Mouse (Mus musculus) thymus, postnatal 10 days (tissue): Measurements from ENCODE around the gene Zfp979.
"Not testable (repeated sequence)": the region's sequence is repeated elsewhere in the genome, so short reads cannot be mapped to it uniquely, and the experiment has no call there.

Source experiments
- DNase-seq, 2 experiments: peaks; one replicate each; pipeline ENCODE4 v3.0.0; 2021; ENCODE audit warnings: low spot score in 2 of 2

The Zfp979 gene

DNA sequence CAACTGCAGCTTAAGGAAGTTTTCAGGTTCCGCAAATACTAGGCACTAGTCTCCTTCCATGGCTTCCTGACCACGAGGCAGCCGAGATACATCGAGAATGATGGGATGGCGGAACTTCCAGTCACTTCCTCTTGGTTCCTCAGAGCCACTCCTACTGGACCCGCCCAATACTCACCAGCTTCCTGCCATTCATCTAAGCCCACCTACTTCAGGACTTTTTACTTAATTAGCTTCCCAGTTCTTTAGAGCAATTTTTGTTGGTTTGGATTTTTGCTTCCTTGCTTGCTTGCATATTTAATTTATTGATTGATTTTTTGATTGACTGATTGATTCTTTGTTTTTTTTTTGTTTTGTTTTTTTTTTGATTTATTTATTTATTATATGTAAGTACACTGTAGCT lies at the start of gene Zfp979:
Zfp979 (minus strand) TSS at position 101 of the 400 bp plus-strand sequence.
- DNase-seq, result not testable (repeated sequence)

DNA sequence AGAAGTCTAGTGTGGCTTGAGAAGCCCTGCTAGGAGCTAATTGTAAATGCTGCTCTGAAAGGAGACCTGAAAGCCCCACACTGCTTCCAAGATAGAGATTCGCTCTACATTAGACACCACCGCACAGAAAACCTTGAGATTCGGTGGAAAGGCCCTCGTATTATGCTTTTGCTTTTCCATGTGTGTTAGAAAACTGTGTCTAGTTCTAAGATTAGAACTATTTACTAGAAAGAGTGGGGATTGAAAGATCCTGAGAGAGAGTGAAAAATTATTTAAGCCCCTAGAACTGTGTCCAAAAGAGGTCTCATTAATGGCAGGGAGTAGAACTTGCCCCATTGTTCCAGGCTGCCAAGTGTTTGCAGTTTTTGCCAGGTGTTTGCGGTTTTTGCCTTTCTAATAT lies 12.9 kb upstream of the Zfp979 start:
- DNase-seq, result not testable (repeated sequence)

DNA sequence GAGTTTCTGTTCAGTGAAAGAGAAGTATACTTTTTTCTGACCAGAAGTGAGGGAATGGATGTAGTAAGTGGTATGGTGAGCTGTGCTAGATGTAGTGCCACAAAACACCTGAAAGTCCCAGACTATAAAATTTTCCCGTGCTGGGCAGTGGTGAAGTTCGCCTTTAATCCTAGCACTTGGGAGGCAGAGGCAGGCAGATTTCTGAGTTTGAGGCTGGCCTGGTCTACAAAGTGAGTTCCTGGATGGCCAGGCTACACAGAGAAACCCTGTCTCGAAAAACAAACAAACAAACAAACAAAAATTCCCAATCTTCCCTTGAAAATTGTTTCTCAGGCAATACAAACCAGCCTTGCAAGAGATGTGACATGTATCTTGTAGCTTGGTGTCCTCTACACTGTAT lies 5.1 kb upstream of the Zfp979 start:
- DNase-seq, result not testable (repeated sequence)

DNA sequence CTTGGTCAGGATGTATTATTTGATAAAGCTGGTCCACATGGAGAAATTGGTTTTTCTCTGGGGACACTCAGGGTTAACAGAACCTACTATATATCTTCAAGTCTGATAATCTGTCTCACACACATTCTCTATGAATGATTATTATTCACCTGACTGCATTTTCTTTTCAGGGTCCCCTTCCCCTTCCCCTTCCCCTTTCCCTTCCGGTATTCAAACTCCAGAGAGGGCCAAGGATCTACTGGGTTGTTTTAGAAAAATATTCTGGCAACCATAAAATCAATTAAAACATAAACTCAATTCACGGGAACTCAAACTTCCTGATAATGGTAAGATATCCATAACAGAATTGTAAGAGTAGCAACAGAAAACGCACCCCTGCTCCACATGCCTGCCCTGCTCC lies 381 bp downstream of the Zfp979 start:
- not testable (repeated sequence) for DNase-seq

DNA sequence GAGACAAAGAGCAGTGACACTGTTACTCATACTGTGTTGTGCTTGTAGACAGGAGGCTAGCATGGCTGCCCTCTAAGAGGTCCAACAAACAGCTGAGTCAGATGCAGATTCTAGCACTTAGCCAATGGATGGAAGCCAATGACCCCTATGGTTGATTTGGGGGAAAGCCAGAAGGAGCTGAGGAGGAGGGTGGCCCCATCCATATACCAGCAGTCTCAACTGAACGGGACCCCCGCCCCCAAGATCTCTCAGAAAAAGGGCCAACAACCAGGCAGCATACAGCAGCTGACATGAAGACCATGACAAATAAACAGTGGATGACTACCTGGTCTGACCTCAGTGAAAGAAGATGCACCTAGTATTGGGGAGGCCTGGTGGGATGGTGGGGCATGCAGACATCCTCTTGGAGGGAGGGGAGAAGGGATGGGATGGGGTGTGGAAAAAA lies 8.5 kb downstream of the Zfp979 start:
- not testable (repeated sequence) for DNase-seq

DNA sequence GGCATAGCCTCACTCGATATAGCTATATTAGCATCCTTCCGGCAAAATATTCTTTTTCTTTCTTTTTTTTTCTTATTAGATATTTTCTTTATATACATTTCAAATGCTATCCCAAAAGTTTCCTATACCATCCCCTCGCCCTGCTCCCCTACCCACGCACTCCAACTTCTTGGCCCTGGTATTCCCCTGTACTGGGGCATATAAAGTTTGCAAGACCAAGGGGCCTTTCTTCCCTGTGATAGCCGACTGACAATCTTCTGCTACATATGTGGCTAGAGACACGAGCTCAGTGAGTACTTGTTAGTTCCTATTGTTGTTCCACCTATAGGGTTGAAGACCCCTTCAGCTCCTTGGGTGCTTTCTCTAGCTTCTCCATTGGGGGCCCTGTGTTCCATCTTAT lies 35.8 kb downstream of the Zfp979 start:
- not testable (repeated sequence) for DNase-seq

DNA sequence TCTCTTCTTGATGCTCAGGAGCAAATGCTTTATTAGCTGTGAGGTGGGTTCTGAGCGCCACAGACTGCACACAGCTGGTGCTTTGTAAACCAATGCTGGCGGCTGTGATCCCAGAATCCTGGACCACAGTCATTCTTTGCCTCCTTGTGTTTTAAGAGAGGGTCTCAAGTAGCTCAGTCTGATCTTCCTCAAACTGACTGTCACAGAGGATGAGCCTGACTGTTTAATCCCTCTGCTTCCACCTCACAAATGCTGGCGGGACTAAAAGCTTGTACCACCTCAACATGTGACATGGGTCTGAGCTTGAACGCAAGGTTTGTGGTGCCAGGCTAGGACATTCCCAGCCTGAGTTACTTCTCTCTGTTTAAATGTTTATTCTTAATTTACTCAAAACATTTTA lies 36.8 kb downstream of the Zfp979 start:
- DNase-seq, result no peak

DNA sequence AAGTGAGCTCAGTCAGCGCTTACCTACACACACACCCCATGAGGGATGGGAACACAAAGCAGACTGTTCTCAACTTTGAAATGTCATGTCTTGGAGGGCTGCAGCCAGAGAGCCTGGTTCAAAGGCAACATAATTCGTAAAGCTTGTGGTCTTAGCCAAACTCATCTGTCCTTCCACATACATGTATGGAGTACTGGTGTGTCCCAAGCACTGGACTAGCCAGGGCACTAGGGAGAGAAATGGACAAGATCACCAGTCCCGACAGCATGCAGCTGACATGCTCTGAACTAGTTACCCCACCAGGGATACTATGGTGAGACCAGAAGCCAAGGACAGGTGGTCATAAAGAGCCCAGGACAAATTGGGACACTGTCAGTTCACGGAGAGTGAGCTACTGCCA lies 38.5 kb downstream of the Zfp979 start:
- DNase-seq, result no peak

DNA sequence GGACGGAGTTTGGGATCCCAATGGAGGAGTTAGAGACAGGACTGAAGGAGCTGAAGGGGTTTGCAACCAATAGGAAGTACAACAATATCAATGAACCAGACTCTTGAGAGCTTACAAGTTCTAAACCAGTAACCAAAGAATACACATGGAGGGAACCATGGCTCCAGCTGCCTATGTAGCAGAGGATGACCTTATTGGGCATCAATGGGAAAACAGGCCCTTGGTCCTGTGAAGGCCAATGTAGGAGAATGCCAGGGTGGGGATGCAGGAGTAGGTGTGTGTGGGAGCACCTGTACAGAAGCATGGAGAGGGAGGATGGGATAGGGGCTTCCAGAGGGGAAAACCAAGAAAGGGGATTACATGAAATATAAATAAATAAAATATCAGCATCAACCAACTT lies 40.4 kb downstream of the Zfp979 start:
- DNase-seq, result no peak

DNA sequence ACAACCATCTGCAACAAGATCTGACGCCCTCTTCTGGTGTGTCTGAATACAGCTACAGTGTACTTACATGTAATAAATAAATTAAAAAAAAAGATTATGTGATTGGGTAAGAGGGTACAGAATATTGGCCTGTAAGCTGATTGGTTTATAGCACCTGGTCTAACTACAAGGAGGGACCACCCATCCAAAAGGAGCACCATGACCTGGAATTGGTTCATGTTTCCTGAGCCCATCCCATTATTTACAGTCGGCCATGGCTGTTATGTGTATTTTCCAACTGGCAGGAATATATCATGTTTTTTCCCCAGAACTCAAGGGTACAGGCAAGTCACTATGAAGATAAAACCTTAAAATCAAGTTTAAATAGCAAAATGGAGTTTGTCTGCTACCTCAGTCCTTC lies 43.5 kb downstream of the Zfp979 start:
- no peak for DNase-seq

DNA sequence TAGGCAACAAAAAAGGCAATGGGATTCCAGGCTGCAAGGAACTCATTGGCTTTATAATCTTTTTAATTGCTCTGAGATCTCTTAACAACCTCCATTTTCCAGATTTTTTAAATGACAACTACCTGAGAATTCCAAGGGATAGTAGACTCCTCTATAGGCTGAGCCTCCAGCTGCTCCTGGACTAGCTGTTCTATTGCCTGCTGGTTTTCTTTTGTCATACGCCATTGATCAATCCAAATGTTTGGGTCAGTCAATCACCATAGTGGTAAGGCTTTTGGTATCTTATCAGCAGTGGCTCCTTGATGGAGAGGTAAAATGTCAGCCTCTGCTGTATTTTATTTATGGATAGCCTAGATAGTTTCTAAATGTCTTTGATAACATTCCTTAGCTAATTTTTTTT lies 44.6 kb downstream of the Zfp979 start:
- no peak for DNase-seq

DNA sequence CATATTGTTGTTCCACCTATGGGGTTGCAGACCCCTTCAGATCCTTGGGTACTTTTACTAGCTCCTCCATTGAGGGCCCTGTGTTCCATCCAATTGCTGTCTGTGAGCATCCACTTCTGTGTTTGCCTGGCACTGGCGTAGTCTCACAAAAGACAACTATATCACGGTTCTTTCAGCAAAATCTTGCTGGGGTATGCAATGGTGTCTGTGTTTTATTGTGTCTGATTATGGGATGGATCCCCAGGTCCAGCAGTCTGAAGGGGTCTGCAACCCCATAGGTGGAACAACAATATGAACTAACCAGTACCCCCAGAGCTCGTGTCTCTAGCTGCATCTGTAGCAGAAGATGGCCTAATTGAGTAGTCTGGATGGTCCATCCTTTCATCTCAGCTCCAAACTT lies 47.7 kb downstream of the Zfp979 start:
- not testable (repeated sequence) for DNase-seq

DNA sequence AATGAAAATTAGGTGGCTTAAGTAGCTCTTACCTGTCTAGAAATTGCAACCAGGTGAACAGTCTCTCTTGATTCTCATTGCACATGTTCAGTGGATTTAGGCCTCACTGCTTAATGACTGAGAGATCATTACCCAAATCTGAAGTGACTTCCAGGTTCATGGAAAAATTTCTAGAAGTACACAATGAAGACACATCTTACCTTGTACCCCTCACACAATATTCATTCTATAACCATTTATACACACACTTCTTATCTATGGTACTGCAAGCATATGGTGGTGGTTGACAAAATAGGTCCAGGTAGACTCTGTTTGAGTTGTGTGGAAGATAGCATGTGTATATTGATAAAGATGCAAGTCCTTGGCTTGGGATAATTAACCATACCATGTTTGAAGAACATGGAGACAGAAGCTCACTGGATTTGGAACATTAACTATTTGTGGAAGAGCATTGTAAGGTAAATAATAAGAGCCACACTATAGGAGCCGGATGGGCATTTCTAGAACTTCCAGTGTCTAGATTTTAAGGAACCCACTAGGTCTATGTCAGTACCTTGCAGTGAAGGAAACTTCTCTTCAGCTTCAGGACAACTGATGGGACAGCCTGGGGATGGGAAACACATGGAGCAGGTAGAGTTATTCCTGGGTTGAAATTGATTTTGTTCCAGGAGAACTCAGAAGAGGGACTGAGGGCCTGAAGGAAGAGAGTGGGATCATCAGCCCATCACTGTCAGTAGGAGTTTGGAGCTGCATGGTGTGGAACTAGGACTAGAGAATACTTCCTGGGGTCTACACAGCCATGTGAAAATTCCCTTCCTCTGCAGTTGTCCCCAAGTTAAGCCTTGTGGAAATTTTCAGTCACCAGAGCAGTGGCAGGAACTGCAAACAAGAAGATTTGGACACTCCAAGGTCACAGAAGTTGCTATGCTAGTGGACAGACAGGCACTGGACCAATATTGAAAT lies 55.5 kb downstream of the Zfp979 start:
- no peak for DNase-seq

DNA sequence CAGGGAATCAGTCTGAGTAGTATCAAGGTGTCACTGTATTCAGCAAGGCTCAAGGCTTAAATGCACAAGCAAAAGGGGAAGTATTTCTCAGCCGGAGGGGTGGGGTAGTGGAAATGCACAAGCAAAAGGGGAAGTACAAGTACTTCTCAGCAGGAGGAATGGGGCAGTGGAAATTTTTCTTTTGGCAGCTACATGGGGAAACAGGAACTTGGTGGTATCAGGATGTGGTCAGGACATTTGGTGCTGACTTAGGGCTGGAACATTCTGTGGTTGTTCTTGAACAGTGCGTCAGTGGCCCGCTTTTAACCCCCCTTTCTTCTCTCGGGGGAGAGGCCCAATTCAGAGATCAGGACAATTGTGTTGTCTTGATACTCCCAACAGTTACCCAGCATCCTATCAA lies 62.9 kb downstream of the Zfp979 start:
- DNase-seq, result not testable (repeated sequence)

DNA sequence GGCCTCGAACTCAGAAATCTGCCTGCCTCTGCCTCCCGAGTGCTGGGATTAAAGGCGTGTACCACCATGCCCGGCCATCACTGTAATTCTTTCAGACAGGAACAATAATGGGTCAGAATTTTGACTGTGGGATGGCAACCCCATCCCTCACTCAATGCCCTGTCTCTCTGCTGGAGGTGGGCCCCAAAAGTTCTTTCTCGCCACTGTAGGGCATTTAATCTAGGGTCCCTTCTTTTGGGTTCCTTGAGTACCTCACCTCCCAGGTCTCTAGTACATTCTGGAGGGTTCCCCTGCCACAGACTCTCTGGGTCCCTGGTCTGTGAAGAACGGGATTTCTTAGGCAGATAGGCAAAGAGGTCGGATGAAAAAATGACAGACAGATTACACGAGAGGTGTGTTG lies 71.2 kb downstream of the Zfp979 start:
- DNase-seq, result not testable (repeated sequence)

DNA sequence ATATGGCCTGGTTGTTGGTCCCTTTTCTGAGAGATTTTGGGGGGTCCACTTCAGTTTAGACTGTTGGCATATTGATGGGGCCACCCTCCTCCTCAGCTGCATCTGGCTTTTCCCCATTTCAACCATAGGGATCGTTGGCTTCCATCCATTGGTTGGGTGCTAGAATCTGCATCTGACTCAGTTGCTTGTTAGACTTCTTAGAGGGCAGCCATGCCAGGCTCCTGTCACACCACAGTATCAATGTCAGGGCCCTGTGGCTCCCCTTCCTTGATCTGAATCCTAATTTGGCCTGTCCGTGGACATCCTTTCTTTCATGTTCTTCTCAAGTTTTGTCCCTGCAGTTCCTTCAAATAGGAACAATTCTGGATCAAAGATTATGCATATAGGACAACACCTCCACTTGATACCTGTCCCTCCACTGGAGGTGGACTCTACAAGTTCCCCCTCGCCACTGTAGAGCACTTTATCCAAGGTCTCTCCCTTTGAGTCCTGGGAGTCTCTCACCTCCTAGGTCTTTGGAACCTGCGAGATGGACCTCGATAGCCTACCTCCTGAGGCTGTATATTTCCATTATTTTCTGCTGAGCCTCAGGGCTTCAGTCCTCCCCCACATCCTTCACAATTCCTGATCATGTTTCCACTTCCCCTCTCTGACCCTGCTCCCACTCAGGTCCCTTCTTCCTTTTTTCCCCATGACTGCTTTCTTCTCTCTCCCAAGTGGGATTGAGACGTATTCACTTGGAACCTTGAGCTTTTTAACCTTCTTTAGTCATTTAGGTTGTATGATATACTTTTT lies 76.7 kb downstream of the Zfp979 start:
- no peak for DNase-seq
